Mouse (Mus musculus): Measurements from ENCODE around the gene Rab24.

Rab24 gene

DNA sequence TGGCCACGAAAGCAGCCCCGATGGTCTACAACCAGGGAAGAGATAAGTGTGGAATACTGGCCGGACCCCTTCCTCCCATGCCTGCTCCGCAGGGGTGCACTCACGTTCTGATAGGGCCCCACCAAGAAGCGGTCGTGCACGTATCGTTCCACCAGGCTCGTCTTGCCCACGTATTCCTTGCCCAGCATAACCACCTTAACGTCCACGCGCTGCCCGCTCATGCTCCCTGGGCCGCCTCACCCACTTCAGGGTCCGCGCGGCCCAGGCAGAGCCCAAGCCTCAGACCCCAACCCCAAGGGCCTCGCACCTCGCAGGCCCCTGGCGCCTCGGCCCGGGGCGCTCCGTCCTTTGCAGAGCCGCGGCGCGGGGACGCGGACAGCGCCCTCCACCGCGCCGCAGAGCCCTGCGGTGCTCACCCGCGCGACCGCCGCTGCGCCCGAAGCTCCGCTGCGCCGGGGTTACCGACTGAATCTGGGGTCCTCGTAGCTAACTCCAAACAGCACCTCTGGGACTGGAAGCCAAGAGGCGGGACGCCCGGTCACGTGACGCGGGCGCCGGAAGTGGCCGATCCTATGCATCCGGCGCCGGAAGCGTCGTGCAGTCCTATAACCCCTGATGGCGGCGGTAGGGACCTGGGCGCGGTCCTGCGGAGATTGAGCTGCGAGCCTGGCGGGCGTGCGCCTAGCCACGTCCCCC lies at the start of gene Rab24:
Gene Rab24, minus strand, starts transcription at position 513 of the 696 bp plus-strand sequence.
- DNase-seq = peak; percentile 92 to 96

DNA sequence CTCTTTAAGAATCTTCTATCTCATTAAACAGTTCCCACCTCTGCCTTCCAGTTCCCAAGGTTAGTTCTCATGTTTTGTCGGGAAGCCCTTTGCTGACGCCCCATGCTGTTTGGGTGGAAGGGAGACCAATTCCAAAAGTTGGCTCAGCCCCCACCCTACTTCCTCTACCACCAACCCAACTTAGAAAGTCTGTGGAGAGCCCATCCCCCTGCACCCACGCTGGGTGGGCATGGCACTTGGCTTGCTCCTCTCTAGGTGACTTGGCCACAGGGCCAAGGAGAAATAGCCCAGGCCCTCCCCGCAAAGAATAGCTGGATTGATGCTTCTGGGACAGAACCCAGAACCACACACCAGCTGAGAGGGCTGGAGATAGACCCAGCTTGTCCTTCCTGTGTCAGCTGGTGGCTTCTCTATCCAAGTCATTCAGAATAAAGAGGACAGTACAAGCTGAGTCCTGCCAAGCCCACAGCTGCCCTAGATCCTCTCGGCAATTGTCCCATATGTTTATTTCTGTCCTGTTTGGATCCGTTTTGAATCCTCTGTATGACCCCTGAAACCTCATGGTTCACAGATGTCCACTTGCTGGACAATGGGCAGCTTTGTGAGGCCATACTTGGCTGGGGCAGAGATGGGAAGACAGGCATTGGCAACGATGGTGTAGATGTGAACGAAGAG lies 49.4 kb upstream of the Rab24 start:
- DNase-seq = no peak

DNA sequence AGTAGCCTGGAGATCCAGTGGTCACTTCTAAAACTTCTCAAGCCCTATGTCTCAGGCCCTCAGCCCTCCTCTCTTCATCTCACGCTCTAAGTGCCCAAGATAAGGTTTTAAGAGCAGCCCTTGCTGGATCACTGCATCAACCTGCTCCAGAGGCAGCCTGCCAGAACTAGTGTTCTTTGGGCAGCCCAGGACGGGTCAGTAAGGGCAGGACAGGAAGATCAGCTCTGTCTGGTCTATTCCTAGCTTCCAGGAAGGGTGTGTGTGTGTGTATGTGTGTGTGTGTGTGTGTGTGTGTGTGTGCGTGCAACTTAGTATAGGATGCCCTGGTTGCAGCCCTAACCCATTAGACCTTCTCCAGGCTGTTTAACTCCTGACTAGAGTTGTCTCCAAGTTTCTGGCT lies 48.5 kb upstream of the Rab24 start:
- peak; percentile 14 to 45 for DNase-seq

DNA sequence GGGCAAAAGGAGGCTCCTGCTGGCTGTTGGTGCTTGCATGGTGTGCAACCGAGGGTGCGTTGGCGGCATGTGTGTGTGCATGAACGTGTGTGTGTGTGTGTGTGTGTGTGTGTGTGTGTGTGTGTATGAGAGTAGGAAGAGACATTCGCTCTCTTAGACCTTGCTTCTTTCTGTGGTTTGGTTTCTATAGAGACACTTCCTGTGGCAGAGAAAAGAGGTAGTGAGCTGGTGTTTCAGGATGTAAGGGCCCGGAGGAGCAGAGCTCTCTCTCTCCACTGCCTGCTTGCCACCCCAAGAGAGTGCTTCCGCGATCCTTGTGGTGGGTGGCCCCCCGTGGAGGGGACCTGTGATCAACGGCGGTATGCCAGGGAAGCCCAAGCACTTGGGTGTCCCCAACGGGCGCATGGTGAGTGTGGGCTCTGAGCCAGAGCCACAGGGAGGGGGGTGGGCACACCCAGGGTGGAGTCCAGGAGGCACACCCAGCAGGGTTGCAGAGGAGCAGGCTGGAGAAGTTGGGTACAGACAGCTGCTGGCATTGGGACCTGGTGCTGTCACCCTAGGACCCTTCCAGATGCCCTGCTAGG lies 47.9 kb upstream of the Rab24 start, which contains the start of gene Rgs14:
Gene Rgs14, plus strand, starts transcription at position 202 of the 584 bp plus-strand sequence.
- DNase-seq = peak in 1 of 2 experiments; percentile 14

DNA sequence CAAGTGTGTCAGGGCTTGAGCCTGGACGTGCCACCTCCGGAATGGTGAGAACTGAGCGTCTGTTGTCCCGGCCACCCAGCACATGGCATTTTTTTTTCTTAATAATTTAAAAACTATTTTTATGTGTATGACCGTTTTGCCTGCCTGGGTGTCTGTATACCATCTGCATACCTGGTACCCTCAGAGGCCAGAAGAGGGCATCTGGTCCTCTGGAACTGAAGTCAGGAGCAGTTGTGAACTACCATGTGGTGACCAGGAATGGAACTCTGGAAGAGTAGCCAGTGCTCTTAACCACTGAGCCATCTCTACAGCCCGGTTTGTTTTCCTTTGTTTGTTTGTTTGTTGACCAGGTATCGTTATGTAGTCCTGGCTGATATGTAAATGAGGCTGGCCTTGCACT lies 46.7 kb upstream of the Rab24 start:
- no peak for DNase-seq

DNA sequence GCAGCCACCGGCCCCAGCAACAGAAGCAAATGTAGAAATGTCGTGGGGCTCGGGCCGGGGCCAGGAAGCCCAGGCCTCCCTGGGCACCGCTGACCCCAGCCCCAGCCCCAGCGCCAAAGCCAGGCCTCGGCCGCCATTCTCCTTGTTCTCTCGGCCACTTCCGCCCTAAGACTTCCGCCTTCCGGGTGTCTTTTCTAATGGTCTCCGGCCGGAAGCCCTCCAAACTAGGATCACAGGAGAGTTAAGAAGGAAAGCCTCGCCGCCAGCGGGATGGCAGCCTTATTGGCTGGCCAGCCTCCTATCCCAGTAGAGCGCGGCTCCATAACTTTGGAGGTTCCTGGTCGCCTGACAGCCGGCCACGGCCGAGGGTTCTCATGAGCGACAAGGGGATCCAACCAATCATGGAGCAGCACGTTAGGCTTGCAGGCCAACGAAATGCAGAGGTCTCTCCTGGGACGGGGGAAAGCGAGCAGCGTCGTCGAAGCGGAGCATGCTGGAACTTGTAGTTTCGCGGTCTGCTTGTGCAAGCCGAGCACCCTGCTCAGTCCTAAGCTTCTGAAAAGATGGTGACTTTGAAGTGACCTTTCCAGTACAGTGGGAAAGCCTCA lies 40.8 kb upstream of the Rab24 start, which contains the start of gene Lman2:
Gene Lman2, minus strand, starts transcription at position 331 of the 608 bp plus-strand sequence.
- DNase-seq = peak; percentile 94 to 97

DNA sequence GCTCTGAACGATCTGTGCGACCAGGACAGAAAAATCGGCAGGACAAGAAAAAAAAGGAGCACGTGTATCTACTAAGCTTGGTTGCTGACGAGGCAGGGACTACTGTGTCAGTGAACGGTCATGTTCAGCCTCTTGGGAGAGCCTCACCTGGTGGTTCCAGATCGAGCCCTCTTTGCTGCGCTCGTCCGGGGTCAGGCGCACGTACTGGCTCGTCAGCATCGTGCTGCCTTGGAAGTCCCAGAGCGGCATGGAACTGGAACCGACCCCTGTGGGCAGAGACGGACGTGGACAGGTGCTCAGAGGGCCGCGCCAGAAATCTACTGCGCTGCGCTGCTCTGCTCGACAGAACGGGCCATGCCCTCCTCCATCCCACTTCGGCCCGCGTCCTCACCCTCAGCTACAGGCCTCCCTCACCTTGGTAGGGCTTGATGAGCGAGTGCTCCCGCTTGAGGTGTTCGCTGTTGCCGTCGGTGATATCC lies 40.3 kb upstream of the Rab24 start:
- DNase-seq = no peak

DNA sequence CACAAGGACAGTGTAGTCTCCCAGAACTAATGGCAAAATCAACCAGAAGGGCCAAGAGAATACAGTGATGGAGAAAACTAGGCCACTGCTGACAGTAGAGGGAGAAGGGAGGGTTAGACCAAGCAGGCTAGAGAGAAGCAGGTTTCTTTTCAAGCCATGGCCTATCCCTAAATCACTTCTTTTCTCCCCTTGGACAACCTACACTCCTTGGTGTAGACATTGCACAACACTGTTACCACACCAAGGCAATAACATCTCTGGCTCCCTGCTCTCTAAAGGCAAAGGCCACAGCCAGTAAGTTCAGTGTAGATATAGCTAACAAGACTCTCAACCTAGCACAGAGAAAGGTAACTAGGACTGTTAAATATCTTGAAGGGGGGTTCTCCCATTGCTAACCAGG lies 39.4 kb upstream of the Rab24 start:
- DNase-seq = no peak

DNA sequence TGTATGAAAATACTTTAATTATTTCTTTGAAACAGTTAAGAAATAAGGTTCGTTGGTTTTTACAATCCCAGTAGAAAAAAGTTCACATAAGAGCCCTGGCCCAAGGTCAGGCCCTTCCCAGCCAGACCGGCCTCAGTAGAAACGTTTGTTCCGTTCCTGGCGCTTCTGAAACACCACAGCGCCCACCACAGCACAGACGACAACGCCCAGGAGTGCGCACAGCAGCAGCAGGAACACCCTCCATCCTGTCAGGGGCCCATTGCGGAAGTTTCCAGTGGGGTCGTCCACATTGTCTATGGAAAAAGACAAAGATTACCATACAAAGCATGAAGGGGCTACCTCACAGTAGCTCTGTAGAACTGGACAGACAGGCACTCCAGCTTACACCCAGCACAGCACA lies 25.0 kb upstream of the Rab24 start:
- no peak for DNase-seq

DNA sequence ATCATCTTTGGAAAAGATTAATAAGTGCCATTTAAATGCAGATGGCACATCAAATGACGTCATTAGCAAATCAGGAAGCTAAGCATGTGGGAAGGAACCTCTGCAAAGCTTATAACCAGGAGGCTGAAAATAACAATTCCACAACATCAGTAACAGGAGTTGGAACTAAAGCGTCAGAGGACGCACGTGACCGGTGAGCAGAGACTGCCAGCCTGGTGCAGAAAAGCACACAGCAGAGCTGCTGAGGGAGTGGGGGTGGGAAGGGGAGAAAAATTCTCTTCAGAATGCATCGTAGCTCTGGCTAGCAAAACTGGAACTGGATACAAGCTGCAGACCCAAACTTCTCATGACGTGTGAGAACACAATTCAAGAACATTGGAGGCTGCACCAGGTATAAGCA lies 22.5 kb upstream of the Rab24 start:
- DNase-seq = no peak

DNA sequence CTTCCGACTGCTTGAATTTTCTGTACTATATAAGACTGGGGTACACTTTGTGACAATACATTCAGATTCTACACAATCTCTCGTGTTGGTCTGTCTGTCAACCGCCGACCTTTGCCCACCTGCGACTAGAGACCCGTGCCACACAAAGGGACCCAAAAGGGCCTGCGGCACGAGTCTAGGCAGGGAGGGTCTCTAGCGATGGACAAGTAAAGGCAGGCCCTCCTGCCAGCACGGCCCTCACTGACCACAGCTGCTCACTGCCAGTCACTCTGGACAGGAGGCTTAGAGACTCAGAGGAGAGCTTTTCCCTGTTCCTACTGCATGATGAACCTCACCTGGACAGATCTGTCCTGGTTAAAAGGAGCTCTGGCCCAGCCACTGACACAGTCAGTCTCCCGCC lies 20.7 kb upstream of the Rab24 start:
- no peak for DNase-seq

DNA sequence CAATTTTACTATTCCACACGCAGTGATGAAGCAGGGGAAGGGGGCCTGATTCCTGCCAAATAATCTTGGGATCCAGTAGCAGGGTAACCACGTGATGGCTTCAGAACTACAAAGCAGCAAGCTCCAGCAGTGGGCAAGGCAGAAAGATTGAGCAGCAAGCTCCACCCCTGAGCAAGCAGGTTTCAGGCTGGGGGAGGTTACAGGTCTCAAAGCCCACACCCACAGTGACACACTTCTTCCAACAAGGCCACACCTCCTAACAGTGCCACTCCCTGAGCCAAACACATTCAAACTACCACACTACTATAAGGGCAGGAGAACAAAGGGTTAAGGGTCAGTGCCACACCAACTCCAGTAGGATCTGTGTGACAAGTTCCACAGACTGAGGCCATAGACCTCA lies 17.5 kb upstream of the Rab24 start:
- DNase-seq = no peak

DNA sequence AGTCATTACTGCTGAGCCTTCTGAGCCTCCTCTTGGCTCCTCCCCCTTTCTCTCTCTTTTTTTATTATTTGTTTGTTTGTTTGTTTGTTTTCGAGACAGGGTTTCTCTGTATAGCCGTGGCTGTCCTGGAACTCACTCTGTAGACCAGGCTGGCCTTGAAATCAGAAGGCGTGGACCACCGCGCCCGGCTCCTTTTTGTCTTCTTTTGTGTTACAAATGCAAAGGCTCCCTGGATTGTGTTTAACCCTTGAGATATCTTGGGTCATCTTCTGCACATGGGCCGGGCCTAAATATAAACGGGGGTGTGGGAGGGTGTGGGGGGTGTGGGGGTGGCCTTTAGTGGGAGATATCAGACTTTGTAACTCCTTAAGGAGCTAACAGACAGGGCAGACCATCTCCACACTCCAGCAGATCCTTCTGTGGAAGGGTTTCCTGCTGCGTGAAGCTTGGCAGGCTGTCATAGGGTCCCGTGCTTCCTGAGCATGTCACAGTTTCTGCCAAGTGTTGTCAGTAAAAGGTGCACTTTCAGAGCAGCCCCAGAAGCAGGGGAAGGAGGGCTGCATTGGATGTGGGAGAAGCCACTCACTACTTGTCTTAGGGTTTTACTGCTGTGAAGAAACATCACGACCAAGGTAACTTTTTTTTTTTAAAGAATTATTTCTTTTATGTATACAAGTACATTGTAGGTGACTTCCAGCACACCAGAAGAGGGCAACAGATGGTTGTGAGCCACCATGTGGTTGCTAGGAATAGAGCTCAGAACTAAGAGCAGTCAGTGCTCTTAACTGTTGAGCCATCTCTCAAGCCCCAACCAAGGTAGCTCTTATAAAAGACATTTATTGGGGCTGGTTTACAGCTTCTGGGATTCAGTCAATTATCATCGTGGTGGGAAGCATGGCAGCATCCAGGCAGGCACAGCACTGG lies 16.6 kb upstream of the Rab24 start:
- no peak for DNase-seq

DNA sequence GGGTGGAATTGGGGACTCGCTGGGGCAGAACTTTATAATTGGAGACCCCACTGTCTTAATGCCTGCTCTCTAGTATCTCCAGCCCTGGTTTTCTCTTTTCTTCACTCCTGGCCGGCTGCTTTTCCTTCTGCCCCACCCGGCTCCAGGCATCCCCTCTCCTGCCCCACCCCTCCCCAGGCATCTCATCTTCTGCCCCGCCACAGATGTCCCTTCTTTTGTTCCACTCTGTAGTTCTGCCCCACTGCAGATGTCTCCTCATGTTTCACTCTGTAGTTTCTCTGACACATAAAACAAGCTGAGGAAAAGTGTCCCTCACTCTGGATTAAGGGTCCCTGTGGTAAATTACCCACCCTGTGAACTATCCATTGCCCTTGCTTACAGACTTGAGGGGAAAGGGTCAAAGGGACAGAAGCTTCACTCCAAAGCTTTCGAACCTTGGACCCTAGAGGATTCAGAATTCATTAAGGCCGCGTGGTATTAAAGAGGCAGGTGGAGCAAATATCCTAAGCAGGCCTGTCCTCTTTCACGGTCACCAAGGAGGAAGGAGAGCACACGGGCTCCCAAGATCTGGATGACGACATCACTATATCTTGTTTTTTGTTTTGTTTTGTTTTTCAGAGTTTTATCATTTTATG lies 15.7 kb upstream of the Rab24 start:
- no peak for DNase-seq

DNA sequence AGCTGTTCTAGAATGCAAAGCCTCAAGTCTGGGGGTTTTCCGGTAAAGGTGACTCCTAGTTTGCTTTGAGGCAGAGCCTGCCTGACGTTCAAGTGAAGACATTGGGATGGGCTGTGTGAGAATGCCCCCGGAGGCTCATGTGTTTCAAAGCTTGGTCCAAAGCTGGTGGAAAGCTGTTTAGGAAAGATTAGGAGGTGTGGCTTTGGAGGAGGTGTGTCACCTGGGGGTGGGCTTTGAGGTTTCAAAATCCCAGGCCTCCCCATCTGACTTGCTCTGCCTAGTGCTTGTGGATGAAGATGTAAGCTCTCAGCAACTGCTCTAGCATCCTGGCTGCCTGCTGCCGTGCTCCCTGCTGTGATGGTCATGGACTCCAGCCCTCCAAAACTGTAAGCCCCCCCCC lies 14.0 kb upstream of the Rab24 start:
- DNase-seq = no peak

DNA sequence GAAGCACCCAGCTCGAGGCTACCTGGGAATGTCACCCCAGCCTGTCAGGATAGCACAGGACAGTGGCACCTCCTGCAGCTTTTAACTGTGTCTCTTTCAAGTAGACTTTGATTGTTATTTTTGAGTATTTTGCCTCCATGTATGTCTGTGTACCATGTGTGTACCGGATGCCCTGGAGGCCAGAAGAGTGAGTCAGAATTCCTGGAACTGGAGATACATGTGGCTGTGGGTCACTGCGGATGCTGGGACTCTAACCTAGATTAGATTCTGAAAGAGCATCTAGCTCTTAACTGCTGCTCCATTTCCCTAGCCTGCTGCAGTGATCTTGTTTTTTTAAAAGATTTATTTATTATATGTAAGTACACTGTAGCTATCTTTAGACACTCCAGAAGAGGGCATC lies 10.6 kb upstream of the Rab24 start:
- no peak for DNase-seq

DNA sequence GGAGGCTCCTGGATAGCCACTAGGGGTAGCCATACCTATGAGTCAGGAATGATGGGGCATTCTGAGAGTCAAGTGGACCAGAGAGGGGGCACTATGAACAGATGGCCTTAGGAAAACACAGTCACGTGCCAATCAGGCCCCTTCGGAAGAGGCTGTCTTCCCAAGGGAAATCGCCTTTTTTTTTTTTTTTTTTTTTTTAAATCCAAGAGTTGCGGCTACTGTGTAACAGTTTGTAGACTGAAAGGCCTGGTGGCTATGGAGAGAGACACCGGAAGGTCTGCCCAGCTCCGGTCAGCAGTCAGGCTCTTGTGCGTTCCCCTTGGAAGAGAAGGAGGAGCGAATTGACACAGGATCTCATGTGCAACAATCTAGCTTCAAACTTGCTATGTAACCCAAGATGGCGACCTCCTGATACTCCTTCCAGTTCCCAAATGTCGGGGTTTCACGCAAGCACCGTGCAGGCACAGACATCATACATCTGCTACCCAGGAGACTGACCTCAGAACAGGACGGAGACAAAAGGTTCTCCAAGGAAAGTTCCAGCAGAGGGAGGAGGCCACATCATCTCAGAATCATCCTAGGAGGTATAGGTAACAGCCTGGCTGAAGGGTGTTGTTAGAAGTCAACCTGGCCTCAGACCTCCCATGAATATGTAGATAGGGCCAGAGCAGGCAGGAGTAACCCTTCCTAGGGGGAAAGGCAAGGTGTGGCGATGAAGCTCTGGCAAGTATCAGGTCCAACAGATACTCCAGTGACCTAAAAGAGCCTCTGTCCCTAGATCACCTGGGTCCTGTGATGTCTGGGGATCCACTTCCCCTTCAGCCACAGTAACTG lies 9.0 kb upstream of the Rab24 start:
- DNase-seq = no peak

DNA sequence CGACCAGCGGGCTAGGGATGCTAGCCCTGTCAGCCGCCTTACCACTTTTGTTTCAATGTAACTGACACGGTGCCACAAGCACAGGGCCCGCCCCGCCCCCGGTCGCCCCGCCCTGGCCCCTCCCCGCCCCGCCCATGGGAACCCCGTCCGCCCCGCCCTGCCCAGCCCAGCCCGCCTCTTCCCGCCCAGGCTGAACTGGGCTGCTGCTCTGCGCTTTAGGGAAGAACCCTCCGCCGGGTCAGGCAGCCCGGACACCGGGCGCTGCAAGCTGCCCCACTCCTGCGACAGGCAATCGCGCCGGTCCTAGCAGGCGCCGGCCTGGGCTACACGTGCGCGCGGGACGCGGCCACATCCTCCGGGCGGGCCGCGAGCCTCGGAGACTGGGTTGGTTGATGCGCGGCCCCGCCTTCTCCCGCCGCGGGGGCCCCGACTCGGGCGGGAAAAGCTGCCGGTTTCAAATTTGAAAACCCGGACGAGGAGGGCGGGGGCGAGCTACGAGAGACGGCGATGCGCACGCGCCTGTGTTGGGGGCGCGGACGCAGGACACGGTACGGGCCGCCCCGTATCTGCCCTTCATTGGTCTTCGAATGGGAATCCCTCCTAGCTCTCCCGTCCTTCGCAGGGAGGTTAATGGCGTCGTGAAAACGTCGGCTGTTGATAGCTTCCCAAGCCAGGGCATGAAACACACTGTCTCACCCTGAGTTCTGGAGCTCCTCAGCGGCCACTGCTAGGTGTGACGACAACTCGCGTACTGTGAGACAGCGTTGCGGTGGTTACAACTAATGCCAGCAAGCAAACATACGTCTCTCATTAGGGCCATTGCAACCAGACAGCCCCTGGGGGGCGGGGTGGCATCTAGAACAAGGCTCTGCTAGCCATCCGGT lies 8.2 kb upstream of the Rab24 start, which contains the start of gene Mxd3:
Gene Mxd3, minus strand, starts transcription at position 141 of the 884 bp plus-strand sequence.
- DNase-seq = peak; percentile 89 to 93

DNA sequence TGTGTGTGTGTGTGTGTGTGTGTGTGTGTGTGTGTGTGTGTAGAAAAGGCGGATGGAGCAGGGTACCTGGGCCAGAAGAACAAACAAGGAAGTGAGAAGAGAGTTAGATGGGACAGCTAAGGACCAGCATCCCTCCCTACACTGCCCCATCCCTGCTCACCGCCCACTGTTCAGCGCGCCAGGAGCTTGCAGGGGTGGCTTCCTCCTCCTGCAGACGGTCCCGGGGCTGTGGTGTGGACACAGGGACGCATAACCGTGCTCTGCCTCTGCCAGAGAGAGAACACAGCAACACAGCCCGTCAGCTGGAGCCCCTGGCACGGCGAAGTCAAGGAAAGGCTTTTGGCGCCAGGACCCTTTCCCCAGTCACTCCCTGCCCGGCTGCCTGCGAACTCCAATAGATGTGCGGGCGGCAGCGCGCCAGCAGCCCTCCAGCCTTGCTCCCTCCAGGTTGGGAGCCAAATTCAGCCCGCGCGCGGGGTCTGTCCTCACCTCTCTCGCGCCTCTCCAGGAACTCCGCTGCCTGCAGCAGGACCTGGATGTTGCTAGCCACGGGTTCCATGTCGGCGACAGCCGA lies 7.5 kb upstream of the Rab24 start:
- DNase-seq = no peak

Data from kidney, postnatal 4 days (tissue).